21 mouse cellular contexts compared by ENCODE assay signal in genomic region chr8:35268986-35269385, GRCm38 (mm10).
"Had no signal": no experiment of that assay in that cellular context is flagged by ENCODE, and none has a peak within 500 bp of the region (broad histone marks: within the 10 kb centered on the region; RNA-seq: fewer than 3 reads in every experiment).

No protein-coding gene starts in this region.

- DNase-seq: kidney, postnatal 10 days; kidney, postnatal 36 days; left cerebral cortex, postnatal 4 days; liver, postnatal 0 days; lung, embryonic 14.5 days; right cerebral cortex, adult 18-20 months; right cerebral cortex, postnatal 14 days; right cerebral cortex, postnatal 4 days; thymus, postnatal 36 days had no signal

- H3K4me1 ChIP-seq: kidney, embryonic 15.5 days; limb, embryonic 12.5 days; limb, embryonic 15.5 days; midbrain, embryonic 12.5 days; midbrain, embryonic 15.5 days; neural tube, embryonic 12.5 days; neural tube, embryonic 15.5 days; stomach, embryonic 15.5 days had no signal

- H3K36me3 ChIP-seq: kidney, embryonic 15.5 days; limb, embryonic 12.5 days; limb, embryonic 15.5 days; midbrain, embryonic 12.5 days; midbrain, embryonic 15.5 days; neural tube, embryonic 12.5 days; neural tube, embryonic 15.5 days; stomach, embryonic 15.5 days had no signal

- H3K9ac ChIP-seq: kidney, embryonic 15.5 days; limb, embryonic 12.5 days; limb, embryonic 15.5 days; liver, embryonic 14.5 days; liver, postnatal 0 days; lung, embryonic 14.5 days; midbrain, embryonic 12.5 days; midbrain, embryonic 15.5 days; neural tube, embryonic 12.5 days; neural tube, embryonic 15.5 days; stomach, embryonic 15.5 days had no signal

- H3K27me3 ChIP-seq: kidney, embryonic 15.5 days; limb, embryonic 12.5 days; limb, embryonic 15.5 days; midbrain, embryonic 12.5 days; midbrain, embryonic 15.5 days; neural tube, embryonic 12.5 days; neural tube, embryonic 15.5 days; stomach, embryonic 15.5 days had no signal

- ATAC-seq: liver, postnatal 0 days; lung, postnatal 0 days; midbrain, embryonic 15.5 days had no signal

- H3K9me3 ChIP-seq: kidney, embryonic 15.5 days; limb, embryonic 12.5 days; limb, embryonic 15.5 days; midbrain, embryonic 12.5 days; midbrain, embryonic 15.5 days; neural tube, embryonic 12.5 days; neural tube, embryonic 15.5 days; stomach, embryonic 15.5 days had no signal

- H3K4me3 ChIP-seq: kidney, embryonic 15.5 days; limb, embryonic 12.5 days; limb, embryonic 15.5 days; midbrain, embryonic 12.5 days; midbrain, embryonic 15.5 days; neural tube, embryonic 12.5 days; neural tube, embryonic 15.5 days; stomach, embryonic 15.5 days had no signal

- H3K4me2 ChIP-seq: kidney, embryonic 15.5 days; limb, embryonic 12.5 days; limb, embryonic 15.5 days; liver, embryonic 11.5 days; lung, embryonic 14.5 days; midbrain, embryonic 12.5 days; midbrain, embryonic 15.5 days; neural tube, embryonic 12.5 days; neural tube, embryonic 15.5 days; stomach, embryonic 15.5 days had no signal

- H3K27ac ChIP-seq: kidney, embryonic 15.5 days; limb, embryonic 12.5 days; limb, embryonic 15.5 days; liver, embryonic 14.5 days; macrophage; midbrain, embryonic 12.5 days; midbrain, embryonic 15.5 days; neural tube, embryonic 12.5 days; neural tube, embryonic 15.5 days; stomach, embryonic 15.5 days had no signal
